Mouse (Mus musculus) lung, postnatal 14 days (tissue): ENCODE data around the gene Celsr1.

Experiments
- DNase-seq: peaks from one replicate; pipeline ENCODE4 v3.0.0; 2021

Celsr1 gene

GRCm38 (mm10) chr15:86033191-86033841 is at the start of gene Celsr1:
TSS of gene Celsr1 (minus strand) at chr15:86033777.
- DNase-seq: no peak

GRCm38 (mm10) chr15:86083261-86083741 is 49.7 kb upstream of the Celsr1 start:
- DNase-seq: no peak

- no peak for DNase-seq
Measured at GRCm38 (mm10) chr15:86082551-86082961, 49.0 kb upstream of the Celsr1 start.

- no peak for DNase-seq
Measured at GRCm38 (mm10) chr15:86081654-86082053, 48.1 kb upstream of the Celsr1 start.

- no peak for DNase-seq
Measured at GRCm38 (mm10) chr15:86080408-86080807, 46.8 kb upstream of the Celsr1 start.

GRCm38 (mm10) chr15:86079876-86080275 is 46.3 kb upstream of the Celsr1 start:
- peak; percentile 50 for DNase-seq

- no peak for DNase-seq
Measured at GRCm38 (mm10) chr15:86079467-86079866, 45.9 kb upstream of the Celsr1 start.

- no peak for DNase-seq
Measured at GRCm38 (mm10) chr15:86078481-86079216, 45.1 kb upstream of the Celsr1 start.

- no peak for DNase-seq
Measured at GRCm38 (mm10) chr15:86077934-86078333, 44.4 kb upstream of the Celsr1 start.

GRCm38 (mm10) chr15:86076378-86076777 is 42.8 kb upstream of the Celsr1 start:
- DNase-seq: no peak

- DNase-seq: no peak
Measured at GRCm38 (mm10) chr15:86076048-86076315, 42.4 kb upstream of the Celsr1 start.

GRCm38 (mm10) chr15:86075305-86076047 is 41.9 kb upstream of the Celsr1 start:
- DNase-seq: no peak

- peak; percentile 47 for DNase-seq
Measured at GRCm38 (mm10) chr15:86074171-86074937, 40.8 kb upstream of the Celsr1 start.

GRCm38 (mm10) chr15:86071166-86071565 is 37.6 kb upstream of the Celsr1 start:
- no peak for DNase-seq

GRCm38 (mm10) chr15:86070368-86070767 is 36.8 kb upstream of the Celsr1 start:
- DNase-seq: no peak

- DNase-seq: no peak
Measured at GRCm38 (mm10) chr15:86069011-86069791, 35.6 kb upstream of the Celsr1 start.

- no peak for DNase-seq
Measured at GRCm38 (mm10) chr15:86067941-86068495, 34.4 kb upstream of the Celsr1 start.

GRCm38 (mm10) chr15:86067581-86067910 is 34.0 kb upstream of the Celsr1 start:
- DNase-seq: peak; percentile 56

GRCm38 (mm10) chr15:86066836-86067580 is 33.4 kb upstream of the Celsr1 start:
- no peak for DNase-seq

- no peak for DNase-seq
Measured at GRCm38 (mm10) chr15:86065367-86065766, 31.8 kb upstream of the Celsr1 start.

- DNase-seq: no peak
Measured at GRCm38 (mm10) chr15:86064850-86065229, 31.3 kb upstream of the Celsr1 start.
